Mouse (Mus musculus) skeletal muscle tissue, adult 2 months (tissue): ENCODE data around the gene Camk2g.

Experiments
- DNase-seq: peaks from one replicate; pipeline ENCODE4 v3.0.0-alpha.2; 2012; ENCODE audit warnings: low read depth, low spot score

The Camk2g gene

GRCm38 (mm10) chr14:20806116-20806840 is 12.4 kb upstream of the Camk2g start:
- peak; percentile 76 for DNase-seq

GRCm38 (mm10) chr14:20804964-20805672 is 11.2 kb upstream of the Camk2g start:
- peak; percentile 90 for DNase-seq

DNA sequence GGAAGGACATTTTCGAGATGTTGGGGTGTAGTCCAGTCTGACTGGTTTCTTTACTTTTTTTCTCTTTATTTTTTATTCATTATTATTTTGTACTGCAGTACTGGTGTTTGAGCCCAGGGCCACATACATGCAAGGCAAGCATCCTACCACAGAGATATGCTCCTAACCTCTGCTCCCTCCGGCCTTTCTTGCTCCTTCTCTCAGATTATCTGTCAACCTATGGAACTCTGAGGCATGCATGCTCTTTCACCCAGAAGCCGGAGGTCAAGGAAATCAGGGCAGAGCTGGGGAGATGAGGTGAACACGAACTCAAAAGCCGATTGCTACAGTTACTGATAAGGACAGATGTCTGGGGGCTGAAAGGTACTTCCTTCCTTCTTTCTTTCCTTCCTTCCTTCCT is 10.6 kb upstream of the Camk2g start:
- DNase-seq: no peak

GRCm38 (mm10) chr14:20803606-20803938 is 9.7 kb upstream of the Camk2g start:
- DNase-seq: peak; percentile 87

DNA sequence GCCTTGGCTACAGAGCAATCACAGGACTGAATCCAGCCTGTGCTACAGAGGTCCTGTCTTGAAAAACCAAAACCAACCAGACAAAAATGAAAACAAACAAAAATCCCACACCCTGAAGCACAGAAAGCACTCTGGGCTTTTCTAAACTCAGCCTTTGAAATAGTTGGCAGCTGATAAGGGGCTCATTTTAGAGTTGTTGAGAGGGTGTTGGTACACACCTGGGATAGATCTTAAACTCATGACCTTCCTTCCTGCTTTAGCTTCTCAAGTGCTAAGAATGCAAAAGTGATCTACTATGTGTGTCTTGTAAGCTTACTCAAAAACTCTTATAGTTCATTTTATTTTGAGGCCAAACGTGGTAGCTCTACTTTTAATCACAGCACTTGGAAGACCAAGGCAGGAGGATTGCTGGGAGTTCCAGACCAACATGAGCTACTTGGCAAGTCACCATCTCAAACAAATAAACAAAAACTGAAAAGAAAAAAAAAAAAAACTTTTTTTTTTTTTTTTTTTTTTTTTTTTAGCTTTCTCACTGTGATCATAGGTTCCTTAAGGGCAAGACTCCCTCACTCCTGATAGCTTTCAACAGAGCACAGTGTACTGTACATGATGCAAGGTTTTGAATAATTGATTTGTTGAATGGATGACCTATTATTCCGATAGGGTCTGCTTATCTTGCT is 9.2 kb upstream of the Camk2g start:
- no peak for DNase-seq

GRCm38 (mm10) chr14:20798761-20799160 is 4.9 kb upstream of the Camk2g start:
- DNase-seq: peak; percentile 79

GRCm38 (mm10) chr14:20798300-20798699 is 4.4 kb upstream of the Camk2g start:
- no peak for DNase-seq

DNA sequence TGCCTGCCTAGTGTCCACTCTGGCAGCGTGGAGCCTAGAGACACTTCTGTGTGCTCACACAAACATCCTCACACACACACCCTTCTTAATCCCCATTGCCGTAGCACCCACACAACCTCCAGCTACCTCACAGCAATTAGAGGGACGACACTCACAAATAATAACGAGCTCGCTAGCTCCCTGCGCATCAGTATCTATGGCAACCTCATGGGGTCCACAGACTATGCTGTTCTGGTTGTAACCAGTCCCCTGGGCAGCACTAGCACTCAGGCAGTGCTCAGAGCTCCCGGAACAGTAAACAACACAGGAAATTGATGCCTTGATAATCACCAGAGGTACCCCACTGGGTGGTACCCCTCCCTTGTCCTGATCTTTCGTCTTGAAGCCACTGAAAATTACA is 2.8 kb upstream of the Camk2g start:
- DNase-seq: no peak

DNA sequence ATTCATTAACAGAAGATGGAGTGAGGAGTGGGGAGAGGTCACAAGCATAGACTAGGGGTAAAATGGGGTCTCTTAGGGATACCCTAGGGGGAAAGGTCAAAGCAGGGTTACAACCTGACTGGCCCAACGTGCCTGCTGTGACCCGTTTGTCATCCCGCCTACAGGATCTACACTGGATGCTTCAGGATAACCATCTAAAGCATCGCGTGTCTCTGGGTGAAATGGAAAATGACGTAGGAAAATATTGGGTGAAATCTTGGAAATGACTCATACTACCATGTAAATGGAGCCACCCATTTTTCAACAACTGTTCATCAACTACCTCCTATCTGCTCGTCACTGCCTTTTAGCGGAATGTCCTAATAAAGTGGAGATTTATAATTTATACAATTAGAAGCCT is 2.3 kb upstream of the Camk2g start:
- DNase-seq: no peak

- no peak for DNase-seq
Measured at GRCm38 (mm10) chr14:20795423-20796152, 1.7 kb upstream of the Camk2g start.

- DNase-seq: no peak
Measured at GRCm38 (mm10) chr14:20794589-20794988, 701 bp upstream of the Camk2g start.

GRCm38 (mm10) chr14:20792922-20793757 is 748 bp downstream of the Camk2g start:
- no peak for DNase-seq

GRCm38 (mm10) chr14:20792243-20792921 is 1.5 kb downstream of the Camk2g start:
- no peak for DNase-seq

DNA sequence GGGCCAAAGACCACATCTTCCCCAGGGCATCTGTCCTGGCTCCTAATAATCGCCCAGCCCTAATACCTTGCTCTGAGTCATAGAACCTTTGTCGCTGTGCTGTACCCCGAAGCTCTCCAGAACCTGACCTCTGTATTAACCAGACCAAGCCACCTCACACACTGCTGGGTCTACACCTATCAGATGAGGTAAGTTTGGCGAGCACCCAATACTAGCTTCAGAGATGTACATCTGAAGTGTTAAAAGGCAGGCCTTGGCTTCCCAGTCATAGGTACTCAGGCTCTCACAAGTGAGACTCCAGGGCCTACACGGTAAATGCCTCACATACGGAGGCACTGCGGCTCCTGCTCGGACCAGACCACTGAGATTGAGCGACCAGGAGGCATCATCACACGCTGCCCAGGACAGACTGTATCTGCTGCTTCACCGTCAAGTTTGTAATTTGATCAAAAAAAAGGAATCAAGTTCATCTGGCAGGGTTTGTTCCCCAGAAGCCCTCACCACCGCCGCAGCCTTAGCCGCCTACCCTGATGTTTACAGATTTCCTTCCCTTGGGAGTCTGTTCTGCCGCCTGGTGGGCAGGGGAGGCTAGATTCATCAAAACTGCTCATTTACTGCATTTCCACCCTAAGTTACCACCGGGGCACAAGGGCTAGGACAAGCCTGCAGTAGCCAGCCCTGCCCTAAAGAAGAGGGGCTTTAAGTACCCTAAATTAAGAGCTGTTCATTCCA is 2.2 kb downstream of the Camk2g start:
- DNase-seq: no peak

DNA sequence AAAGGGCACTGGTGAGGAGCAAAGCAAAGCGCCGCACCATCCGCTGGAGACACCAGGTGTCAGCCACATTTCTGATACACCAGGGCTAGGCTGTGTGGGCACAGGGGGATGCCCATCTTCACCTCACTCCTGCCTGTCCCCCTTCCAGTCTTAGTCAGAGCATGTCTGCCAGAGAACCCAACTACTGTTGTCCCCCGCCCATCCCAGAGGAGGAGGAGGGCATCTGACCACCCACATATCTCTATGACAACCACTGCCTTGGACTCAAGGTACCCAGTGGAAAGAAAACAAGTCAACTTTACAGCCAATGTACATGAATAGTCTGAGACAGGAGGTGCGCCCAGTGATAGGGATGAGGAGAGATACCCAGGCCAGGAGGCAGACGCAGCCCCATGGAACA is 2.9 kb downstream of the Camk2g start:
- DNase-seq: no peak

DNA sequence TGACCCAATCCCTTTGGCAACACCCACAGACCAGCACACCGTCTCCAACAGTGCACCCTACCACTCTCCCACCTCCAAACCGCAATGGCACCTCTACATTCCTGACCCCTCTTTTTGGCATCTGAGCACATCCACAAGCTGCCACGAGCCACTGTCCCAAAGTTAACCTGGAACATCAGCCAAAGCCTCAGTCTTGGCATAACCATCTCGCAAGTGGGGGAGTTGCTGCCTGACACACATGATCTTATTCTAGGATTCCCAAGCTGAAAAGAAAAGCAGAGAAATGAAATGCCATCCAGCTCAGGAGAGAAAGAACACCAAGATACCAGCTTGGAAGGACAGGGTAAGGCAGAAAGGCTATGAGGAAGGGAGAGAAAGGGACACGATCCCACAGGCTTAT is 3.4 kb downstream of the Camk2g start:
- DNase-seq: no peak

GRCm38 (mm10) chr14:20789593-20789992 is 4.3 kb downstream of the Camk2g start:
- DNase-seq: no peak

DNA sequence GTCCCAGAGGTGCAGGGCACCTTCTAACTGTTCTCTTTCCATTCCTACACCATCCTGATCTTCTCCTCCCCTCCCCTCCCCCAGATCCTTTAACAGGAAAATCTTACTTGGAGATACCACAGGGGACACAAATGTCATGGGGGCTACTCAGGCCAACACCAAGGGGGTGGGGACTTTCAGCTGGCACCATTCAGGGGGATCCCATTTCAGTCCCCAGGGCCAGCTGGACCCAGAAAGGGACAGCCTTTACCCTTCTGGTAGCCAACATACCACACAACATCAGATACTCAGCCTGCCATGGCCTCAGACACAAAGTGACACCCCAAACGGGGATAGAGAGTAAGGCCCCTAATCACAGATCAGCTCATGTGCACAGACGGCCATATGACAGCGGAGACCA is 5.7 kb downstream of the Camk2g start:
- DNase-seq: peak; percentile 88

- DNase-seq: peak; percentile 61
Measured at GRCm38 (mm10) chr14:20786611-20787015, 7.3 kb downstream of the Camk2g start.

DNA sequence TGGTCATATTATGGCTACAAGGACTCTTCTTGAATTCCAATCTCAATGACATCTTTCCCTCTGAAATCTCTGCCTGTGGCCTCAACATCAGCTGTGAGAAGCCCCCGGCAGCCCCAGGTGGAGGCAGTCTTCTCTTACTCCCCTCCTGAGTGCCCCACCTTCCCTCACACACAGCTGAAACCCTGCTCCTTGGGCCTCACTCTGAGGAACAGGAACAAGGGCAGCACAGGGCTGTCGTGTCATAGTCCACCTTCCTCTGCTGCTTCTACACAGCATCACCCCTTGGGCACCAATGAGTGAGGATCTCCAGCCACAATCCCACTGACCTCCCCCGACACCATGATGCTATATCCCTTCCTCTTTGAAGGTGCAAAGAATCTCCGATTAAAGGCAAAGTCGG is 7.9 kb downstream of the Camk2g start:
- no peak for DNase-seq
